Mouse (Mus musculus): ENCODE results near the gene Dis3l2. TPM values are rescaled to one million over a fixed set of nuclear protein-coding genes. Genes with fewer than 3 reads are reported as not detected.

Dis3l2 gene
- polyA plus RNA-seq (2012; rRNA removed): 8.3 and 8.6 TPM in 2 replicates

DNA sequence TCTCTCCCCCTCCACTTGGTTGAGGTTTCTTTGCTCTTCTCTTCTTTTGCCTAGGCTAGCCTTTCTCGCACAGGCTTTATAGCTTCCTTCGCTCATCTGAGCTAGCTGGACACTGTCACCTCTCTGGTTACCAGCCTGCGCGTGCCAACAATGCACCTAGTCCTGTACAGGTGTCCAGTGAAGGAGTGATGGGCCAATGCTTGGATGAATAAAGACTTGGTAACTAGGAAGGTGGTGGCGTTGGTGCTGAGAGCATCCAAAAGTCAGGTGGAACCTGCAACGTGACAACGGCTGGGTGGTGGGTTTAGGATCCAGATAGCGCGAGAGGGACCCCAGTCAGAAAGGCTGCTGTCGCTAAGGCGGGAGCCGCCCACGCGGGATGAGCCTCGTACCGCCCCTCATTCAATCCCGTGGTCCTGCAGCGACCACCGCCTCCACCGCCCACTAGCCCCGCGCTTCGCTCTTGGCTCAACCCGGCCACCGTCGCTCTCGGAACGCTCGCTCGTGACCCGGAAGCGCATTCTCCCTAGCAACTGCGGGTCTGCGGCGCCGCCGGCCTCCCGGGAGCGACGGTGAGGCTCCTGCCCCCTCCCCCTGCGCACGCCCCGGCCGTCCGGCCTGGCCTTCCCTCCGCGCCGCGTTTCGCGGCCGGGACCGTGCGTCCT is at the start of gene Dis3l2:
Gene Dis3l2 (plus strand): TSS at position 509 of the 665 bp plus-strand sequence.

DNA sequence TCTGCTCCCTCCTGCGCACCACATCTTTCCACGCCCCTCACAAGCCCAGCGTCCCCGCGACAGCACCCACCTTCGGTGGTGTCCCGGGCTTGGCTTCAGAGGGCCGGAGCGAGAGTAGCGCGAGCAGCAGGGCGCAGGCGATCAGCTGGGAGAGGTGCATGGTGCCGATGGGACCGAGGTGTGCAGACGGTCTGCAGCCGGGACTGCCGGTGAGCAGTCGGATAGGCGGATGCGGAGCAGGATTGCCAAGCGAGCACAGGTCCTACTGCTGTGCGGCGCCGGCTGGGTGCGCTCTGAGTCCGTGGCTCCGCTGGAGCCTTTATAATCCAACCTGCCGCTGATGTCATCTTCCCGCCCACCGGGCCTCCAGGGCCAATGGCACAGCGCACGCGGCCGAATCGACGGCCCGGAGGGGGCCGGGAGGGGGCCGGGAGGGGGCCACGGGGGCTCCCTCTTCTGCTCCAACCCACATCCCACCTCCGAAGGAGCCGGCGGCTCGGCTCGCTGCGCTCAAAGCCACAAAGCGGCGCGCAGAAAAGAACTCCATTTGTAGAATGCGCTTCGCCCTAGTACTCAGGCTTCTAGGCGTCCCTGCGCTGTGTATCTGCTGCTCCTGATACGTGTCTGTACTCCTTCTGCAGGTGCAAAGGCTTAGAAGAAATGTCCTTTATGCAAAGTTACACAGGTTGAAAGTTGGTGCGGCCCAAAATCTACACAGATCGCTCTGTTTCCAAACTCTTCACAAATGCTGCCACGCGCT is 33.1 kb upstream of the Dis3l2 start, which contains the start of gene Nppc:
Gene Nppc (minus strand): TSS at position 293 of the 760 bp plus-strand sequence.

GRCm38 (mm10) chr1:87089828-87090227 is 386.2 kb downstream of the Dis3l2 start, which contains the start of gene Alppl2:
TSS of gene Alppl2 (minus strand) at chr1:87089928.

Other genes with a start within 250 kb of the Dis3l2 start
- 947 and 1,019 TPM in 2 replicates for gene Ptma, start 177.1 kb upstream of the Dis3l2 start, polyA plus RNA-seq (2012; rRNA removed)
- 11.8 and 12.7 TPM in 2 replicates for gene Pde6d, start 121.2 kb upstream of the Dis3l2 start, polyA plus RNA-seq (2012; rRNA removed)
- gene Cops7b, start 120.9 kb upstream of the Dis3l2 start, polyA plus RNA-seq (2012; rRNA removed): 19.7 and 28.5 TPM in 2 replicates
- gene Nppc, start 33.2 kb upstream of the Dis3l2 start, polyA plus RNA-seq (2012; rRNA removed): 0.29 TPM in 1 of 2 replicates, not detected in the other